Mouse (Mus musculus) kidney, adult 2 months (tissue): Measurements from ENCODE around the gene Pth1r.

Experiments
- CTCF ChIP-seq: fragments of 200-500 bp; conservative IDR thresholded peaks from 2 replicates; pipeline ENCODE4 v1.5.1; 2011; ENCODE audit warnings: low read depth, mild to moderate bottlenecking, control low read depth, low read length, moderate library complexity, mixed read lengths; ENCODE audit not compliant: insufficient read depth, insufficient read length
- POLR2A ChIP-seq: fragments of 200-500 bp; IDR thresholded peaks from one replicate; pipeline ENCODE4 v1.6.1; 2011; ENCODE audit warnings: low read depth, low read length, control low read depth

DNA sequence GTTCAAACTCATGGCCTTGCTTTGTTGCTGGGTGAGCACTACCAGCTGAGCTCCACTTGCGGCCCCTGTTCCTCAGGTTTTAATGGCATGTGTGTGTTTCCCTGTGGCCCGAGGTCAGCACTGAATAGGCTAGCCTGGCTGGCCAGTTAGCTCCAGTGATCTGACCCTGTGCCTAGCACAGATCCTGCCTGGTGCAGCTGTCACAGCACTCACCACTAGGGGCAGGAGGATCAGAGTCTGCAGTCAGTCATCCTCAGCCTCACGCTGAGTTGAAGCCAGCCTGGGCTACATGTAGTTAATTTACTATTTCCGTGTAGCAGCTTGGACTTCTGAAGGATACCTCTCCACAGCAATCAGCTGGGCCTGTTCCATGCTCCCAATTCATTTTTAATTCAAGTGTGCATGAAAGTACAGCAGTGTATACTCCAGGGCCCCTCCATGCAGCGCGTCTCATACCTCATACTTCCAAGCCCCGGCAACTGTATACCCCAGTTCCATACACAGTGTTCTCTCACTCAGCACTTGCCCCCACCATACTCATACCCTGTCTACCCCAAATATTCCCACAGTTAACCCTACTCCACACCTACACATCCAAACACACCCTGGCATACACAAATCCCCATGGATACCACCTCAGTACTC lies 74.4 kb downstream of the Pth1r start:
- peak; percentile 89 for TF ChIP-seq CTCF
- TF ChIP-seq POLR2A = no peak
